Comparison of ENCODE assay signal across 8 mouse cellular contexts in genomic region chr15:32437654-32438053, GRCm38 (mm10).
DNase-seq lines count a peak whose midpoint lies in the region; ATAC-seq and TF ChIP-seq lines count a peak whose summit lies in the region.

No protein-coding gene starts in this region.

- no peak overlapping the region for H3K4me2 ChIP-seq in liver, postnatal 0 days (ENCODE audit: low read depth, low read length)

- no peak overlapping the region for H3K4me3 ChIP-seq in liver, postnatal 0 days (ENCODE audit: low read depth, low read length)

- peak; percentile 78 for TF ChIP-seq CTCF in liver, postnatal 0 days (IDR thresholded peaks at IDR 0.05; ENCODE audit: low read depth)

- no peak overlapping the region for H3K9ac ChIP-seq in liver, postnatal 0 days (replicated peaks)

- peak; percentile 84 for DNase-seq in 3T3-L1 (ENCODE audit: low read depth, low spot score)
- DNase-seq in adrenal gland, adult 18-20 months (ENCODE audit: low spot score in 2 of 2): peak; percentile 69 to 70
- peak; percentile 84 for DNase-seq in embryo, embryonic 11 days
- DNase-seq in gastrocnemius, postnatal 4 days (ENCODE audit: low spot score in 2 of 2): peak; percentile 42 to 67
- peak; percentile 77 for DNase-seq in kidney, postnatal 14 days
- DNase-seq in liver, postnatal 0 days: peak; percentile 63
- peak; percentile 69 for DNase-seq in ovary, postnatal 36 days (ENCODE audit: low spot score)
- DNase-seq in urinary bladder, postnatal 4 days (ENCODE audit: low spot score in 2 of 2): peak; percentile 32 to 74

- no peaks in the 10 kb centered on the region for H3K9me3 ChIP-seq in liver, postnatal 0 days (ENCODE audit: low read length)

- no peak for TF ChIP-seq EP300 in liver, postnatal 0 days (IDR thresholded peaks at IDR 0.05; ENCODE audit: low read depth)

- WGBS in liver, postnatal 0 days (ENCODE audit: insufficient replicate concordance): 16% methylated on average over 6 of the region's 6 CpGs

- no peak for ATAC-seq in liver, postnatal 0 days

- H3K27ac ChIP-seq in liver, postnatal 0 days (ENCODE audit: low read depth): no peak overlapping the region

- H3K36me3 ChIP-seq in liver, postnatal 0 days (replicated peaks; ENCODE audit: insufficient read depth, low read length): no peaks in the 10 kb centered on the region

- H3K4me1 ChIP-seq in liver, postnatal 0 days (ENCODE audit: insufficient read depth): no peaks in the 10 kb centered on the region

- no peaks in the 10 kb centered on the region for H3K27me3 ChIP-seq in liver, postnatal 0 days (ENCODE audit: insufficient read depth, low read length)
